ENCODE assay signal across 19 mouse cellular contexts in genomic region chr2:72082846-72083245, GRCm38 (mm10).
A peak's percentile ranks its signal among the peaks of the same experiment; 100 is the strongest.
DNase-seq lines count a peak whose midpoint lies in the region; ATAC-seq lines count a peak whose summit lies in the region.
"Had no signal": no experiment of that assay in that cellular context is flagged by ENCODE, and none has a peak within 500 bp of the region (broad histone marks: within the 10 kb centered on the region; RNA-seq: fewer than 3 reads in every experiment).

No protein-coding gene starts in this region.

- peak; percentile 51 for DNase-seq in CD4-positive, CD25-positive, alpha-beta regulatory T cell, adult 2 months (ENCODE audit: low read depth, low spot score)
- peak; percentile 85 for DNase-seq in thymus, postnatal 0 days (ENCODE audit: low spot score)
- DNase-seq in thymus, postnatal 4 days, result peak; percentile 56
- DNase-seq in layer of hippocampus, postnatal 14 days (ENCODE audit: low spot score in 2 of 2), result no peak
- DNase-seq in retina, postnatal 1 day, result no peak
- DNase-seq in kidney, adult 9 months, result no peak
- DNase-seq: adrenal gland, postnatal 14 days; cerebellum, adult 11 months; cerebellum, adult 9-10 months; cerebellum, postnatal 36 days; heart, postnatal 10 days; kidney, adult 8-10 months; kidney, postnatal 14 days; right cerebral cortex, postnatal 14 days had no signal

- ATAC-seq in activated CD4-positive, CD25-positive, alpha-beta regulatory T cell, adult 4 months, result peak; percentile 57
- ATAC-seq: forebrain, embryonic 15.5 days; hindbrain, embryonic 16.5 days; intestine, embryonic 15.5 days; midbrain, embryonic 16.5 days had no signal

Comparison
In these comparisons a context has a peak if more than half of its experiments do, and no peak if none do; other contexts are left out.
1. DNase-seq: peak in CD4-positive, CD25-positive, alpha-beta regulatory T cell, adult 2 months (single experiment), thymus, postnatal 0 days (single experiment) and thymus, postnatal 4 days (single experiment); none in layer of hippocampus, postnatal 14 days (0 of 2), retina, postnatal 1 day (single experiment) and kidney, adult 9 months (single experiment).